Mouse (Mus musculus) pancreas, adult 10 weeks (tissue): ENCODE data around the gene Pced1a. TPM values are rescaled to one million over a fixed set of nuclear protein-coding genes. Genes with fewer than 3 reads are reported as not detected.

Experiments used
- polyA plus RNA-seq: library from polyadenylated mRNA; stranded (reverse); fragments of 350-450 nt; fragmentation: Illumina TruSeq; extraction: RNeasy Lipid Tissue Mini Kit (QIAGEN cat#74804); gene quantifications from one replicate; pipeline ENCODE4 v1.2.3, GENCODE M21; 2015; ENCODE audit warnings: low read depth, low replicate concordance; ENCODE audit not compliant: insufficient read depth

Gene Pced1a
- 6.8 TPM for polyA plus RNA-seq

GRCm38 (mm10) chr2:130424126-130424853 lies at the start of gene Pced1a, which contains the start of gene Vps16:
Gene Pced1a (minus strand): TSS chr2:130424701.
Gene Vps16 (plus strand): TSS chr2:130424339.

GRCm38 (mm10) chr2:130449794-130450433 lies 25.4 kb upstream of the Pced1a start, which contains the start of gene Ptpra:
Gene Ptpra (plus strand): TSS chr2:130450278.

GRCm38 (mm10) chr2:130406178-130406577 lies 18.3 kb downstream of the Pced1a start, which contains the start of gene Tmem239:
Gene Tmem239 (plus strand): TSS chr2:130406478.

GRCm38 (mm10) chr2:130404939-130405338 lies 19.6 kb downstream of the Pced1a start, which contains the start of the genes Gm28372 and 1700020A23Rik:
Gene Gm28372 (plus strand): TSS chr2:130405239.
Gene 1700020A23Rik (plus strand): TSS chr2:130405259.

GRCm38 (mm10) chr2:130397186-130397985 lies 27.1 kb downstream of the Pced1a start, which contains the start of gene Cpxm1:
Gene Cpxm1 (minus strand): TSS chr2:130397574.

Other genes starting within 250 kb of the Pced1a start
- 31.1 TPM for gene Snrpb, start 245.3 kb downstream of the Pced1a start, polyA plus RNA-seq
- gene Tmc2, start 229.5 kb downstream of the Pced1a start, polyA plus RNA-seq = not detected
- 54.7 TPM for gene Nop56, start 150.3 kb downstream of the Pced1a start, polyA plus RNA-seq
- gene Idh3b, start 140.2 kb downstream of the Pced1a start, polyA plus RNA-seq = 38.5 TPM
- gene Ebf4, start 129.5 kb downstream of the Pced1a start, polyA plus RNA-seq = 0.59 TPM
- gene Cpxm1, start 27.1 kb downstream of the Pced1a start, polyA plus RNA-seq = 6.9 TPM
- not detected for gene Gm28372, start 19.5 kb downstream of the Pced1a start, polyA plus RNA-seq
- gene 1700020A23Rik, start 19.4 kb downstream of the Pced1a start, polyA plus RNA-seq = not detected
- not detected for gene Tmem239, start 18.2 kb downstream of the Pced1a start, polyA plus RNA-seq
- 51.8 TPM for gene Vps16, start 362 bp downstream of the Pced1a start, polyA plus RNA-seq
- gene Ptpra, start 25.6 kb upstream of the Pced1a start, polyA plus RNA-seq = 13.0 TPM
- 13.6 TPM for gene Mrps26, start 139.0 kb upstream of the Pced1a start, polyA plus RNA-seq
- gene Oxt, start 151.5 kb upstream of the Pced1a start, polyA plus RNA-seq = not detected
- not detected for gene Avp, start 157.9 kb upstream of the Pced1a start, polyA plus RNA-seq
- 1.6 TPM for gene Fastkd5, start 205.3 kb upstream of the Pced1a start, polyA plus RNA-seq
- 1.4 TPM for gene Ubox5, start 205.3 kb upstream of the Pced1a start, polyA plus RNA-seq
- gene Lzts3, start 218.1 kb upstream of the Pced1a start, polyA plus RNA-seq = 4.6 TPM
- gene Ddrgk1, start 240.0 kb upstream of the Pced1a start, polyA plus RNA-seq = 75.4 TPM
- gene Itpa, start 242.9 kb upstream of the Pced1a start, polyA plus RNA-seq = 7.5 TPM